Mouse (Mus musculus) WW6 (cell line): ENCODE results near the gene Zfp653.

ENCODE experiments used
- DNase-seq: peaks from one replicate; pipeline ENCODE4 v3.0.0-alpha.2; 2013; ENCODE audit warnings: low read depth, low spot score

Gene Zfp653

DNA sequence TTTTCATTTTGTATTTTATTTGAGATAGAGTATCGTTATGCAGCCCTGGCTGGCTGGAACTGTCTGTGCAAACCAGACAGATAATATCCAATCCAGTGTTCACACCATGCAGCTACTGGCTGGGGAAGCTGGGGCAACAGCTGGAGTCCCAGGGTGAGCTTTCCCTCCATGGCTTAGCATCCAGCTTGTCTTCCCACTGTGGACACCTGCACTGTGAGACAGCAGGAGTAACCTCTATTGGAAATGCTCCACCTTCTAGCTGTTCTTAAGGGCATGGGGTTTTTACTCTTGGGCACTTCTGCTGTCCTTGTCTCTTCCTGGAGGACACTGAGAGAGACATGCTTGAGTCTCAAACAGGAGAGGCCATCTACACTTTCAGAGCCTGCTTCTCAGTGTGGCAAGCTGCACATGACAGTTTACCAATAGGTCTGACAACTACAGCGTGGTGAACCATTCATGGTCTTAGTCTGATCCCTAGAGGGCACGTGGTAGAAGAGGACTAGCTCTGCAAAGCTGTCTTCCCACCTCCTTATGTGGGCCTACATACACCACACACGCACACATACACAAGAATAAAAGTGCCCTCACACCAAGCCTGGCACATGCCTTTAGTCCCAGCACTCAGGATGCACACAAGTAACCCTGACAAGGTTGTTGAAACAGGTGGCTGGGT, 1.2 kb downstream of the Zfp653 start:
- no peak for DNase-seq

DNA sequence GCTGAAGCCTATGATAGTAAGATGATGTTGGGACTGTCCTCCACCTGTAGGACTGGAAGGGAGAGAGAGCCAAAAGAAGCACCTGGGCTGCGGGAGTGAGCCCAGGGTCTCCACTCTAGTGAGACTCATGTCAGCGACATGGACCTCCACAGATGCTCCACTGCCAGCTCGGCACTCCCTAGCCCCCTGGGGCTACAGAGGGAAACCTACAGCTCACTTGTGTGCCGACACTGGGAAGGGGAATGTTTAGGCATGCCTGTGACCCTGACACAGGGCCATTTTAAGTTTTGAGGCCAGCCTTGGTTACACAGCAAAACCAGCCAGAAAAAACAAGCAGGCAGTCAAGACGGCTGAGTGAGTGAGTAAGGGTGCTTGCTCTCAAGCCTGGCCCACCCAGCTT, 4.0 kb downstream of the Zfp653 start:
- no peak for DNase-seq

DNA sequence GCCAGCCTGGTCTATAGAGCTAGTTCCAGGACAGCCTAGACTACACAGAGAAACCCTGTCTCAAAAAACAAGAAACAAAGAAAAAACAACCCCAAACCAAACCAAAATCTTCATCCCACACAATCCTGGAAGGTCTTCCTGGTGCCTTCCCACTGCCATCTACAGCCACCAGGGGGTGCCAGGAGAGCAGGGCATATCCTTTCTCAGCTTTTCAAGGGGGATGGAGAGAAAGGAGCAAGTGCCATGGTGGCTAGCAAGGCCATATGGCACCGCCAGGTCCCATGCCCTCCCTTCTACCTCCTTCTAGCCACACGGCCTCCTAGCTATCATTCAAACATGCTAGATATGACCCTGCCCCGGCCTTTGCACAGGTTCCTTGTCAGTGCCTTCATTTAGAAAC, 4.7 kb downstream of the Zfp653 start:
- no peak for DNase-seq

DNA sequence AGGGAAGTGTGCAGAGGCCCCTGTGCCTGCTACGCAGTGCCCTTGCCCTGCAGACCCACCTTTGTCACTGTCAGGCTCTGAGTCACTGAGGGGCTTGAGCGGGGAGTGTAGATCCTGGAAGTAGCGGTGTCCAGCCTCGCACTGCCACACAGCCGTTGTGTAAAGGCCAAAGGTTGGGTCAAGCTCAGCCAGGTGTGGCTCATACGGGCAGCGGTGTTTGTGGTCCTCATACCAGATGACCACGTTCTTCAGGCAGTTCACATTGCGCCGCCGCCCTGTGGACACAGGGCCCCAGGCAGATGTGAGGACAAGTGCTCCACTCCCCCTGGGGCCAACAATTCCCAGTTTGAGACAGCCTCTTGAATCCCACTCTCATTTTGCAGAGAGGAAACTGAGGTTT, 5.5 kb downstream of the Zfp653 start:
- no peak for DNase-seq

DNA sequence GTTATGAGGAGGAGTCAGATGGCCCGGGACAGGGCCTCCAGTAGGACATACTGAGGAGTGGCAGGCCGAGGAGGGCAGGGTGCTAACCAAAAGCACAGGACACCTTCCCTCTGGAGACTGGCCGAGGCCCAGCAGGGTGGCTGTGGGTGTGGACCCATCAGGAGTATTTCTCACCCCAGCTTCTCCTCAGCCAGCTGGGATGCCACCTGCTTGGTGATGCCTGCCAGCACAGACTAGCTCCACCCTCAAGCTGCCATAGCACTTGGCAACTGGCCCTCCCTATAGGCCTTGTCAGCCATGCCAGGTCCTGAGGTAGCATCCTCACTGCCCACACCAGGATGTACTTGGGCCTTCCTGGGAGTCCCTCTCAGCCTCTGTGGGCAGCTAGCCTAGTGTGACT, 6.8 kb downstream of the Zfp653 start:
- DNase-seq, result no peak

DNA sequence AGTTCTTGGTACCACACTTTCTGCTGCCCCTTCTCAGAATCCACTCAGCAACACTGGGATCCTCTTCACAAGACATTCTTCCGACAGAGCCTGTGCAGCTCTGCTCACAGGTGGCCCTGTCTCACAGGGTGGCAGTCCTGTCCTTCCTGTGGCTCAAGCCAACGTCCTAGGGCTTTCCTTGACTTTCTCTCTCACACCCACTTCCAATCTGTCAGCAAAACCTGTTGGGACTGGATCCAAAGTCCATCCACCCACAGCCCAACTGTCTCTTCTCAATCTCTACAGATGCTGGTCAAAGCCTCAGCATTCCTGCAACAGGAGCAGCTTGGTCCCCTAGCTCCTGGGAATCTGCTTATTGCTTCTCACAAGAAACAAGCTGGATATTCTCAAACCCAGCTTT, 9.8 kb downstream of the Zfp653 start:
- DNase-seq, result no peak

DNA sequence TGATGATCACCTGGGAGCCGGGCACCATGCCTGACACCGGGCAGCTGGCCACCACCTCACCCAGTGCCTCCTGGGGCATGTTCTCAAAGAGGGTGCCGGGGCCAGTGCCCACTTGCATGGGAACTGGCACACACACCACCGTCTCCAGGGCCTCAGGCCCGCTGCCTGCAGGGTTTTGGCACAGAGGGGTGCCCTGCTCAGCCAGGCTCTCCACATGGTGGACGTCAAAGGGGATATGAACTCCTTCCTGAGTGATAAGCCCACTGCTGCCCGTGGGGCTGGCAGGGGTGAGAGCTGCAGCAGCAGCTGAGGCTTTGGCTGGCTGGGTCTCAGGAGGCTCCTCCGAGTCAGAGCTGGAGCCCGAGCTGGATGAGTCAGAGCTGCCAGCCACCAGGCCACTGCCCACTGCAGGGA, 13.2 kb downstream of the Zfp653 start:
- no peak for DNase-seq

DNA sequence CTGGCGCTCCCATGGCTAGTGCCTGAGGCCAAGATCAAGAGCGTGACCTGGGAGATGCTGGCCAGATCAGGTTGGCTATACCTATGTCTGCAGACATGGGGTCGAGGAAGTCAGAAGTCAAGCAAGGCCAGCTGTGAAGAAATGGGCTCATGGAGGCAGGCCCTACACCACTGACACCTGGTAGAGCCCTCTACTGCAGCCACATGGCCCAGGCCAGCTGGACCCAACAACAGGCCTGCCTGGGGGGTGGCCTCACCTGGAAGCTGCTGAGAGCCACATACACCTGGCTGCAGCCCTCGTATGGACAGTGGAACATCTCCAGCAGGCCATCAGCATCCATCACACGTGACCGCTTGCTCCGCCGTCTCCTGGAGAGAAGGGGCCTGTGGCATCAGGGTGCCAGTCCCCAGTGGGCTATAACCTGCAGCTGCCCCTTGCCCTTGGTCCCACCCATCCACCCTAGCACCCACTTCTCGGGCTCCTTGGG, 14.1 kb downstream of the Zfp653 start:
- no peak for DNase-seq

DNA sequence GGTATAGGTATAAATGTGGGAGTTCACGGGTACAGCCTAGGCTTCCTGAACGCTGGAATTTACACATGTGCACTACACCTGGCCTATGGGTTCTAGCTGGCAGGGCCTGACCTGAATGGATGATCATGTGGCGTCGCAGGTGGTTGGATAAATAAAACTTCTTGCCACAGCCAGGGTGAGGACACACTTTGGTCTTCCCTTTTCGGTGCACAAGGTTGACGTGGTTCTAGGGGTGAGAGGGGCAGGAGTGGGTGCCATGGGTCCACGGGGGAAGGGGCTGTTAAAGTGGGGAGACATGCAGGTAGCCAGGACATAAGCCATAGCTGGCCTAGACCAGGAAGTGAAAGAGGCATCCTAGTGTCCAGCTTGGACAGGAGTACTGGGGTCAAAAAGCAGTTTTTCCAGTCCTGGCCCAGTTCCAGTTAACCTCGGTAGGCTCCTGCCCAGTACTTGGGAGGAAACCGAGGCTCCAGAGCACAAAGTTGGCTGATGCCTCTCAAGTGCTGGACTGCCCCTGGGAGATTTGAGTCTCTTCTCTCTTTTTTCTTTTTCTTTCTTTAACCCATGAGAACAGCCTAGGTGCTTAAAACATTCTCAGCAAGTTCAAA, 14.8 kb downstream of the Zfp653 start:
- DNase-seq, result no peak

DNA sequence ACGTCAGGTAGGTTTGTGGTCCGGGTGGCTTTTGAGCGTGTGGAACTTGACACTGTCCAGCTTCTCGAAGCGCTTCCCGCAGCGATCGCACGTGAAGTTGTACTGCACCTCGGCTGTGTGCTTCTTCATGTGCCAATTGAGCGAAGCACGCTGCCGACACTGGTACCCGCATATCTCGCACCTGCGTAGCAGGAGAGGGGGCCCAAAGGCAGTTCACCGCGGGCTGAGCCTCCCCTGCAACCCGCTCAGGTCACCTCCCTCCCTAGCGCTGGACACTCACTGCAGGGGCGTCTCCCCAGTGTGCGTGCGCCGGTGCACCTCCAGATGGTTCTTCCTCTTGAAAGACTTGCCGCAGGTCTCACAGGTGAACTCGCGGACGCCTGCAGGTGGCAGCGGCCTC, 15.5 kb downstream of the Zfp653 start:
- no peak for DNase-seq

DNA sequence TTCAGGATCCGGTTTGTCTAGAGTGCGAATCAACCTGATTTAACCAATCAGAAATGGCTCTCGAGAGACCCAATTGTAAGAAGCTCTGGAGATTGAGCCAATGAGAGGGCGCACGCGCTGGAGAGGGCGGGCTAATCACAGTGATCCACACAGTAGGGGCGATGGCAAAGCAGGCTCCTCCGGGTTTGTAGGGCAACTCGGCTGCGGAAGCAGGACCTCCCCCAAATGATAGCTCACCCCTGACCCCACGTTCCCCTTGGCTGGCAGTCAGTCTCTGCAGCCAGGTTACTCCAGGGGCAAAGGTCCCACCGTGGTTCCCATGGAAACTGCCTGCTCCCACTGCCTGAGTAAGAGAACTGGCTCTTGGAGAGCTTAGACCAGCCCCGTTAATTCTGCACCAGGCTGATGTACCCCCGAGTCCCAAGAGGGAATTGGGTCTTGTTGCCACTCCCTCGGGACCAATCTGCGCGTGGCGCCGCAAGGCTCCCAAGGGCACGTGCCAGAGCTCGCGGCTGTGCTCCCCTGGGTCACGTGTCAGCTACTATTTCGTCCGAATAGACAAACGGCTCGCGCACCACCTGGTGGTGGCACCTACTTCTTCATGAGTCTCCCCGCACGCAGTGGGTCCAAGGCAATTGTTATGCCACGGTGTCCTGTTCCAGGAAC, 16.6 kb downstream of the Zfp653 start:
- DNase-seq, result peak; percentile 81

DNA sequence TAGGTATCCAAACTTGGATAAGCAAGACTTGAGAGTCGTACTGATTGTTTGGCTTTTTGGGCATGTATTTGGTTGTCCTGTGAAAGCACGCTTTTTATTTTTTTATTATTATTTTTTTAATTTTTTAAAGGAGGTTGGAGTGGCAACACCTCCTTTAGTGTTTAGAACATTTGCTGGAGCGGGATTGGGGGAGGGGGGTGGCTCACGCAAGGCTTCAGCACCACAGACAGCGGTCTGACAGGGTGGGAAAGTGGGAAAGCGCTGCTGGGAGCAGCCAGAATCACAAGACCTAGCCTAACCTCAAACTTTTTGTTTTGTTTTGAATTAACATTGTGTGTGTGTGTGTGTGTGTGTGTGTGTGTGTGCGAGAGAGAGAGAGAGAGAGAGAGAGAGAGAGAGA, 17.5 kb downstream of the Zfp653 start:
- no peak for DNase-seq

DNA sequence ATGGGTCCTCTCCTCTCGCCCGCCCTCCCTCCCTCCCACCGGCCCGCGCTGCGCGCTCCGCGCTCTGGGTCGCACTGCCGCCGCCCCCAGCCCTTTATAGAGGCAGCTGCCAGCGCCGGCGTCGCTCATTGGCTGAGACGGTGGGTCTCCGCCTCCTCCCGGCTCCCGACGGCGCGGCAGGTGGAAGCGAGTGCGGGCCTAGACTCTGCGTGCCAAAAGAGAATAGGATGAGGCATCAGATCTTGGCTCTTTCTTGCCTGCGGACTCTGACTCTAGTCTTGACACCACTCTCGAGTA, 19.3 kb downstream of the Zfp653 start, which contains the start of gene Elavl3:
Gene Elavl3 (minus strand): TSS at position 66 of the 297 bp plus-strand sequence.
- peak; percentile 61 for DNase-seq

DNA sequence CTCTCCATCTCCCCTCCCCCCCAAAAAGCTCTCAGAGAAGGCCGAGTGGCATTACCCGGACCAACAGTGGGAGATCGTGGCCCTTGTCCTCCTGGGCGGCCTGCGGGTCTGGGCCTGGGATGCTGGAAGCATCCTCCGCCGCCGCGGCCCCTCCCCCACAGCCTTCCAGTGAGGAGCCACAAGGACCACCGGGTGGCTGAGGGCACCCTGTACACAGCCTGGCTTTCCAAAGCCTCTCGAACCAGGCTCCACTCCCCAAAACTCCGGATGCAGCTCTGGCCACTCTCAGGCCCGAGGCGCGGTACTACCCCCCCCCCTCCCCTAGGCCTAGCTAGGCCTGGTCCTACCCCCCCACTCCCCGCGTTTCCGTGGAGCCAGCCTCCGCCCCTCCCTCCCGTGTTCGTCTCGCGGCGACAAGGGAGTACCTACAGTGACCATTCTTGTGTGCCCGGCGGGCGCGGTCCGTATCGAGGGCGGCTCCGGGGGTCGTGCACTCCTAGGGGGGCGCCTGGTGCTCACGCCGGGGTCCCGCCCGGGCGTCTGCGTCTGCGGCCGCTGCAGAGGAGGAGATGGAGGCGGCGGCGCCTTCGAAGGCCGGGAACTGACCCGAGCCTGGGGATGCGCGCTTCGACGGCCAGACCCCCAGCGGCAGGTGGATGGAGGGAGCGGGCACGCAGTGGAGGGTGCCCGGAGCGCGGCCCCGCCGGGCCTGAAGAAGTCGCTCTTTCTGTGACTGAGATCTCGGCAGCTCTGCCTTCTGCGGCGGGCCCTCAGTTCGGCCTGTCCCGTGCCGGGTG, 19.8 kb downstream of the Zfp653 start:
- no peak for DNase-seq

DNA sequence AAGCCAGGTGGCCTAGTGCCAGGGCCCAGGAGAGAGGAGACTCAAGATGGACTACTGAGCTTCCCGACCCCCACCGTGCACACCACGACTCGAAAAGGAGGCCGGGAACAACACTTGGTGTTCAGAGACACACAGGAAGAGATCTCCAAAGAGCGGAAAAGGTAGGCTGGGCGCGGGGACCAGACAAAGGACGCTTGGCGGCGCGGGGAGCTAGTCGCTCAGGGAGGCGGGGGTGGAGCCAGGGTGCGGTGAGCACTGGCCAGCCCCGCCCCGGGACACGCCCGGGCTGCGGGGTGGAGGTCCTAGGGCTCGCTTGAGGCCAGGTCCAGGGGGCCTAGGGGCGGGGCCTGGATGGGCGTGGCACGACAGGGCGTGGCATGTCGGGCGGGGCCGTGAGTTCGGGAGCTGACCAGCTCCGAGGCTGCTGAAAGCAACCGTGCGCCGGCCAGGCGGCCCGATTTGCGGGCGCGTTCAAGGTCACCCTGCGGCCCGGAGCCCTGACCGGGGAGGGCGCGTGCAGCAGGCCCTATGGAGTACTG, 20.8 kb downstream of the Zfp653 start:
- DNase-seq, result peak; percentile 54

DNA sequence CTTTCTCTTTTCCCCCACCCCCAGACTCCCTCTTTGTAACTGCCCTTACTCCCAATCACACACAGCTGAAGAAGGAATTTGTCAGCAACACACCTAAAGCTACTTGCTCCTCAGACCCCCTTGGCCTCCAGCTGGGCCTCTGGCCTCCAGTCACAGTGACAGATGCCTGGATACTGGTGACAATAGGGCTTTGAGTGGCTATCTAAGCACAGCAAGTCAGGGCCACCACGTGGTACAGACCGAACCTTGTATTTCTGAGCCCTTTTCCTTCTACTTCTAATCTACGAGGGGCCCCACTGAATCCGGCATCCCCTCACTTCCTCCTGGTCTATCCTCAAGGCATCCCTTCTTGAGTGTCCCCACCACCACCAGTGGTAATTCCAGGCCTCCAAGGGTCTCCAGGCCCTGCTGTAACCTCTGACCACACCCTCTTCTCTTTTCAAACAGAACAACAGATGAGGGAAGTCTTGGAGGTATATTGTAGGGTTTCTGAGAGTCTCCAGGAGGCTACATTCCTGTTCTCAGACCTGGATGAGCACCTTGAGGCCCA, 21.4 kb downstream of the Zfp653 start:
- no peak for DNase-seq

DNA sequence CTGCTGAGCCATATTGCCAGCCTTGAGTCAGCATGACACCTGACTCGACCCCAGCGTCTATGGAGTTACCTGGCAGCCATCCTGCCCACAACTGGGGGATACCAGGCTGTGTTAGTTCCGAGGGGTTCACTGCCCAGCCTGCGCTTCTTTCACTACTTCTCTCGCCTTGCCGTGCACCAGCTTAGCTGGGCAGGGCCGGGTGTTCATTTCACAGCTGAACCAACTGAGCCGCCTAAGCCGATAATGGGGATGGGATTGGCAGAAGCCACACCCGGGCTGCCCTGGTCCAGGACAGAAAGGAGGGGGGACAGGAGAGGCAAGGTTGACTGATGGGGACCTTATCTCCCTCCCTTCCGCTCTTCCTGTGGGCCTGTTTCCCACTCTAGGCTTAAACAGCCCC, 21.9 kb downstream of the Zfp653 start:
- no peak for DNase-seq

DNA sequence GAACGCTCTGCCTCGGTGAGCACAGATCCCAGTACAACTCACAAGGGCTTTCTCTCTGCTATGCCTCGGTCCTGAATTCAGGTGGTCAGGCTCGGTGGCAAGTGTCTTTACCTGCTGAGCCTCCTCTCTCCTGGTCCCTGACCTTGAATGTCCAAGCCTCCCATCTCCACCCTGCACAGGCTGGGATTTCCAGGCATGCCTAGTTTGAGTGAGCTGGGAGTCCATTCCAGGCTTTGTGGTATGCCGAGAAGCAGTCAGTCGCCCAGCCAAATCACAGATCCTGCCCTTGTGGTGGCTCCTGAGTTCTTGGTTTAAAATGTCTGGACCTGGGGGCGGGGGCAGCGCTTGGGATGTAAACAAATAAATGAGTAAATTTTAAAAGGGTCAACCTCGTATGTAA, 23.8 kb downstream of the Zfp653 start:
- no peak for DNase-seq

DNA sequence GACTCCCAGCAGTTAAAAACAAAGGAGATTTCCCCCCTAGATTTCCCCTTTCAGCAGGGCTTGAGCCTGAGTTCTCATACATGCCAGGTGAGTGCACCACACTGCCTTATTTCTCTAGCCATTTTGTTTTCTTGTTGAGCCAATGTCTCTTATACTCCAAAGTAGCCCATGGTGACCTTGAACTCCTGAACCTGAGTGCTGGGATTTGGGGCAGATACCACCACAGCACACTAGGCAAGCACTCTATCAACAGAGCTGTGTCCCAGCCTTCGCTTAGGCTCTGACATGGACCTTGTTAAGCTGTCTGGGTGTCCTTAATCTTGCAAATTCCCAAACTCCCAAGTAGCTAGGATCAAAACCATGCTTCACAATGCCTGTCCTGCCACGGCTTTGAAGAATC, 29.3 kb downstream of the Zfp653 start:
- DNase-seq, result no peak

DNA sequence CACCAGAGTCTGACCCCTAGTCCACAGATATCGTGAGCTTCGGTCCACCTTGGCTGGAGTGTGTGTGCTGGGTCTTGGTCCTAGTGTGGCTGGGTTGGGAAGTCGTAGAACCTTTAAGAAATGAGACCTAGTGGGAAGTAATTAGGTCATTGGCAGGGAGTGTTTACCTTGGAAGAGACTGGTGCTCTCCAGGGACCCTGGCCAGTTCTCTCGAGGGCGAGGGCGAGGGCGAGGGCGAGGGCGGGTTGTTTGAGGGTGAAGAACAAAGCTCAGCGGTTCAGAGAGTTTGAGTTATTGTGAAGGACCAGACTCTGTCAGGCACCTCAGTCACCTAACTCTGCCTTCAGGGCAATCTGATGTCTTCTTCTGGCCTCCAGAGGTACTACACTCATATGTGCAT, 33.4 kb downstream of the Zfp653 start:
- DNase-seq, result no peak

DNA sequence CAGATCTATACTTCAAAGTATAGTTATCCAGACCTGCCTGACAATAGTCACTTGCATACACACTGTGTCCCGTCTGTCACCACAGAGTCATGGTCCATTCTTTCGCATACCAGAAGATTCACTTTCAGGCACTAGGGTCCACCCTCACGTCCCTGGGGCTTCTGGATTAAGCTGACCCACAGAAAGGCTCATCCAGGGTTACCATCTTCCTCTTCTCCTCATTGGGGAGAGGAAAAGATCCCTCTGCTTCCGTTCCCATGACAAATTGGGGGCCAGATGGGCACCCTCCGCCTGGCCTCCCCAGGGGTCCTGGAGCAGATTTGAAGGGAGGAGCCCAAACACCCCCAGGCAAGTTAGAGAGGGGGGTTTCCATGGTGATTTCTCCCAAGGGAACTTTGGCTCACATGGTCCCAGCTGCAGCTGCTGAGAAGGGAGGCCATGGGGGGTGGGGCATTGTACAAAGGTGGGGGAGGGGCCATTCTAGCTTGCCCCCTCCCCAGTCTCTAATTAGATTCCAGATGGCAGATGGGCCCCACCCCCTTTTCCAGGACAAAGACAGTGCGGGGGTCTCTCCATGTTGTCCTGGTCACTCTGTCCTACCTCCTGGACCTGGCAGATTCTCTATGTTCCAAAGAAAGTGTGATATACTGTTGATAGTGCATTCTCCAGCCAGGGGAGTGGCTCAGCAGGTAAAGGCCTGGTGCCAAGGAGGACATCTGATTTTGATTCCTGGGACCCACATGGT, 35.7 kb downstream of the Zfp653 start:
- no peak for DNase-seq
